Mouse (Mus musculus): ENCODE measurements around the gene Pnpla3.

Pnpla3 gene

GRCm38 (mm10) chr15:84216461-84217084, 48.9 kb downstream of the Pnpla3 start:
- DNase-seq (ENCODE audit: low read depth, low spot score), result no peak

- no peak for DNase-seq (ENCODE audit: low read depth, low spot score)
Measured at GRCm38 (mm10) chr15:84217969-84218782, 50.5 kb downstream of the Pnpla3 start.

GRCm38 (mm10) chr15:84218783-84219271, 51.2 kb downstream of the Pnpla3 start:
- DNase-seq (ENCODE audit: low read depth, low spot score), result peak; percentile 69

GRCm38 (mm10) chr15:84221539-84221938, 53.9 kb downstream of the Pnpla3 start:
- no peak for DNase-seq (ENCODE audit: low read depth, low spot score)

GRCm38 (mm10) chr15:84223423-84223822, 55.8 kb downstream of the Pnpla3 start:
- DNase-seq (ENCODE audit: low read depth, low spot score), result no peak

- no peak for DNase-seq (ENCODE audit: low read depth, low spot score)
Measured at GRCm38 (mm10) chr15:84224779-84225178, 57.1 kb downstream of the Pnpla3 start.

GRCm38 (mm10) chr15:84226918-84227317, 59.3 kb downstream of the Pnpla3 start:
- no peak for DNase-seq (ENCODE audit: low read depth, low spot score)

GRCm38 (mm10) chr15:84230661-84231060, 63.0 kb downstream of the Pnpla3 start:
- no peak for DNase-seq (ENCODE audit: low read depth, low spot score)

- no peak for DNase-seq (ENCODE audit: low read depth, low spot score)
Measured at GRCm38 (mm10) chr15:84231113-84231712, 63.6 kb downstream of the Pnpla3 start.

- DNase-seq (ENCODE audit: low read depth, low spot score), result no peak
Measured at GRCm38 (mm10) chr15:84231721-84232561, 64.3 kb downstream of the Pnpla3 start, which contains the start of gene Parvb. Gene Parvb (plus strand): TSS chr15:84232043.

GRCm38 (mm10) chr15:84232609-84233008, 65.0 kb downstream of the Pnpla3 start:
- DNase-seq (ENCODE audit: low read depth, low spot score), result no peak

GRCm38 (mm10) chr15:84234794-84235581, 67.4 kb downstream of the Pnpla3 start:
- no peak for DNase-seq (ENCODE audit: low read depth, low spot score)

GRCm38 (mm10) chr15:84235646-84236045, 68.0 kb downstream of the Pnpla3 start:
- no peak for DNase-seq (ENCODE audit: low read depth, low spot score)

Data from mesoderm, embryonic 11.5 days (tissue).